Mouse (Mus musculus): Measurements from ENCODE around the gene Ubc. TPM values are rescaled to one million over a fixed set of nuclear protein-coding genes. Genes with fewer than 3 reads are reported as not detected.
A peak's percentile ranks its signal among the peaks of the same experiment; 100 is the strongest.
"Not testable (repeated sequence)": the region's sequence is repeated elsewhere in the genome, so short reads cannot be mapped to it uniquely, and the experiment has no call there.

Gene Ubc
- total RNA-seq, 2 experiments from 2014 or later = 650 to 744 TPM

GRCm38 (mm10) chr5:125404903-125405545 is 15.0 kb upstream of the Ubc start:
- DNase-seq (ENCODE audit: low spot score in 2 of 2) = peak in 1 of 2 experiments; percentile 58

- no peak for DNase-seq (ENCODE audit: low spot score in 2 of 2)
Measured at GRCm38 (mm10) chr5:125404536-125404902, 14.5 kb upstream of the Ubc start.

GRCm38 (mm10) chr5:125403481-125404465 is 13.8 kb upstream of the Ubc start:
- DNase-seq (ENCODE audit: low spot score in 2 of 2) = peak in 1 of 2 experiments; percentile 44

- DNase-seq (ENCODE audit: low spot score in 2 of 2) = no peak
Measured at GRCm38 (mm10) chr5:125402991-125403390, 13.0 kb upstream of the Ubc start.

GRCm38 (mm10) chr5:125402476-125402875 is 12.5 kb upstream of the Ubc start:
- no peak for DNase-seq (ENCODE audit: low spot score in 2 of 2)

GRCm38 (mm10) chr5:125400903-125401302 is 10.9 kb upstream of the Ubc start:
- DNase-seq (ENCODE audit: low spot score in 2 of 2) = no peak

- DNase-seq (ENCODE audit: low spot score in 2 of 2) = no peak
Measured at GRCm38 (mm10) chr5:125395008-125395407, 5.0 kb upstream of the Ubc start.

GRCm38 (mm10) chr5:125393622-125394603 is 3.9 kb upstream of the Ubc start:
- DNase-seq (ENCODE audit: low spot score in 2 of 2) = peak in 1 of 2 experiments; percentile 76

- DNase-seq (ENCODE audit: low spot score in 2 of 2) = peak; percentile 88 to 95
Measured at GRCm38 (mm10) chr5:125392977-125393621, 3.1 kb upstream of the Ubc start.

GRCm38 (mm10) chr5:125392618-125392976 is 2.6 kb upstream of the Ubc start:
- no peak for DNase-seq (ENCODE audit: low spot score in 2 of 2)

- DNase-seq (ENCODE audit: low spot score in 2 of 2) = not testable (repeated sequence)
Measured at GRCm38 (mm10) chr5:125392176-125392575, 2.2 kb upstream of the Ubc start.

GRCm38 (mm10) chr5:125391609-125392008 is 1.6 kb upstream of the Ubc start:
- DNase-seq (ENCODE audit: low spot score in 2 of 2) = peak in 1 of 2 experiments; percentile 54

GRCm38 (mm10) chr5:125390906-125391477 is 990 bp upstream of the Ubc start:
- no peak for DNase-seq (ENCODE audit: low spot score in 2 of 2)

- DNase-seq (ENCODE audit: low spot score in 2 of 2) = peak; percentile 77 to 88
Measured at GRCm38 (mm10) chr5:125389131-125389578, 847 bp downstream of the Ubc start, which contains the start of gene Gm10382. Gene Gm10382, plus strand, starts transcription at chr5:125389322.

- no peak for DNase-seq (ENCODE audit: low spot score in 2 of 2)
Measured at GRCm38 (mm10) chr5:125388358-125389092, 1.5 kb downstream of the Ubc start.

GRCm38 (mm10) chr5:125387295-125387694 is 2.7 kb downstream of the Ubc start:
- DNase-seq (ENCODE audit: low spot score in 2 of 2) = not testable (repeated sequence)

GRCm38 (mm10) chr5:125385215-125385940 is 4.6 kb downstream of the Ubc start:
- DNase-seq (ENCODE audit: low spot score in 2 of 2) = no peak

- no peak for DNase-seq (ENCODE audit: low spot score in 2 of 2)
Measured at GRCm38 (mm10) chr5:125384512-125385214, 5.3 kb downstream of the Ubc start.
